Mouse (Mus musculus) brain, adult 2 months (tissue): ENCODE results near the gene Mavs.

Experiments
- DNase-seq: peaks from one replicate; pipeline ENCODE4 v3.0.0; 2011; ENCODE audit warnings: low read depth, low spot score

Mavs gene

GRCm38 (mm10) chr2:131233307-131234126 lies at the start of gene Mavs:
TSS of gene Mavs (plus strand) at chr2:131234063.
- peak; percentile 98 for DNase-seq

- DNase-seq: no peak
Measured at GRCm38 (mm10) chr2:131186343-131186742, 47.5 kb upstream of the Mavs start.

DNA sequence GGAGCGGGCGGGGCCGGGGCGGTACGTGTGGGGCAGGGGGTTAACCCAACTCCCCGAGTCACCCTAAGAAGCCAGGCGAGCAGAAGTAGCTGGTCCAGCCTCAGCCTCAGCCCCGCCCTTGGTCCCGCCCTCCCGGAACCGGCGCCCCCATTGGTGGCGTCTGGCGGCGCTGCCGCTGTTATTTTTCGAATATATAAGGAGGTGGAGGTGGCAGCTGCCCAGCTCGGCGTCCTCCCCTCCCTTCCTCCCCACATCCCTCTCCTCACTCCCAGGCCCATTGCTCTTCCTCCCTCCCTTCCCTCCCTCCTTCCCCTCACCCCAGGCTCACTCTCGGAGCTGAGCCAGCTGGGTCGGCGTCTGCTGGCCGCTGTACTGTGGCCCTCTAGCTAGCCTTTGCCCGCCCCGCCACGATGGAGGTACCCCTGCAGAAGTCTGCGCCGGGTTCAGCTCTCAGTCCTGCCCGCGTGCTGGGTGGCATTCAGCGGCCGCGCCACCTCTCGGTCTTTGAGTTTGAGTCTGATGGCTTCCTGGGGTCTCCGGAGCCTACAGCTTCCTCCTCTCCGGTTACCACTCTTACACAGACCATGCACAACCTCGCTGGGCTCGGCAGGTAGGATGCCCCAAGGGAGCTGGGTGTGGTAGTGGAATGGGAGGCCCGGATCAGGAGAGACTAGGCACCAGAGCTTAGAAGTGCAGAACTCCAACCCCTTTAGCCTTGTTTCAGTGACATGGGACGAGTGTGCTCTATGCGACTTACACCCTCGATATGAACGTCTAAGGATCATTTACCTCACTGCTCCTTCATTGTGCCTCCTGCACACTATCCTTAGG lies 46.9 kb upstream of the Mavs start, which contains the start of the genes Cdc25b and Spef1:
Cdc25b (plus strand) TSS at position 179 of the 831 bp plus-strand sequence.
Spef1 (minus strand) TSS at position 512 of the 831 bp plus-strand sequence.
- DNase-seq: peak; percentile 92

DNA sequence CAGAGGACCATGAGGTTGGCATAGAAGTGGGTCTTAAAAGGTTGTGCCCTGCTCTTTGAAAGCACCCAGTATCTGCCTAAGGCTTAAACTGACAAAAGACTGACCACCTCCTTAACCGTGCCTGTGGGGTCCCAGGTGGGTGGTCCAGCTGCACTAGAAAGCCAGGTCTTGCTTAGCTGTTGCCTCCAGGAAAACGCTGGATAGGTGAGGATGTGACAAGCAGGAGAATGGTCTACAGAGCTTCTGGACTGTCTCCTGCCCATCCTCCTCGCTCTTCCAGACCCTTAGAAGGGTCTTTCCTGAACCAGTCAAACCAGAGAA lies 46.3 kb upstream of the Mavs start:
- DNase-seq: no peak

DNA sequence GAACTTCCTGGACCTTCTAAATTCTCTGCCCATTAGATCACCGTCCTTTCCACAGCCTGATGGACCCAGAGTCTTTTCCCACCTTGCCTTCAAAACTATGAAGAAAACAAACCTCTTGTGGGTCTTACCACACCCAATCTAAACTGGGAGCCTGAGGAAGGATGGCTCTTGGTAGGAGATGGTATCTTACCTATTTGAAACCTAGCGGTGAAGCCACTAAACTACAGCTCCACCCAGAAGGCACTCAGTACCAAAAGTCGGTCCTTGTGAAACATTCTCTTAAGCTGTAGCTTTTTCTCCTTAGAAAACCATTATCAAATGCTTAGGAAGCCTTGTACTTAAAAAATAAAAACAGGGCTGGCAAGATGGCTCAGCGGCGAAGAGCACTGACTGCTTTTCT lies 45.6 kb upstream of the Mavs start:
- no peak for DNase-seq

DNA sequence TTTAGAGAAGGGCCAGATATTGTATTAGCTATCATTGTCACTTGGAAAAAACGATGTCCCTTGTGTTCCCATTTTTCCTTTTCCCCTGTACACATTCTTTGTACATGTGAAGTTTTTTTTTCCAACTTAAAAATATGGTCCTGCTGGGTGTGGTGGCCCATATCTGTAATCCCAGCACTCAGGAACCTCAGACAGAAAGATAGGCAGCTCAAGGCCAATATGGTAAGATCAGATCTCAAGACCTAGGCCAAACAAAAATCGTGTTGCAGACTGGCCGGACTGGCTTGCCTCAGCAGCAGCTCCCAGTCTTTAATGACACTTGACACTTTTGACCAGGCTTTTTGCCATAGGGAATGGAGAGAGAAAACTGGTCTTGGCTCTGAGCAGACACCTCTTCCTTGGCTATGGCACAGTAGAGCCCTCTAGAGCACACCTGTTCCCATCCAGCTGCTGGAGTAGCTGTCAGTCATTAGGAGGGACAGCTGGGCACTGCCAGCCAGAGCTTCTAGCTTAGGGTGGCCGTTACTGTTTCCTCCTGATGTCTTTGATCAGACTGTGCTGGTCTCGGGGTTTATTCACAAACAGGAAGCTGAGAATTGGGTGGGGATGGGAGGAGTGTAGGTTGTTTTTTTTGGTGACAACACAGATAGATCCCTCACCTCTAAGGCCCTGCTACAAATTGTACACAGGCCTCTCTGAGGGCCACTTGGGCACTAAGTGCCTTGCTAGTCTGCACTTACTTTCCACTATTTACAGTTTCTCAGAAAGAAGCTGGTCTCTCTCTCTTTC lies 44.1 kb upstream of the Mavs start:
- no peak for DNase-seq

DNA sequence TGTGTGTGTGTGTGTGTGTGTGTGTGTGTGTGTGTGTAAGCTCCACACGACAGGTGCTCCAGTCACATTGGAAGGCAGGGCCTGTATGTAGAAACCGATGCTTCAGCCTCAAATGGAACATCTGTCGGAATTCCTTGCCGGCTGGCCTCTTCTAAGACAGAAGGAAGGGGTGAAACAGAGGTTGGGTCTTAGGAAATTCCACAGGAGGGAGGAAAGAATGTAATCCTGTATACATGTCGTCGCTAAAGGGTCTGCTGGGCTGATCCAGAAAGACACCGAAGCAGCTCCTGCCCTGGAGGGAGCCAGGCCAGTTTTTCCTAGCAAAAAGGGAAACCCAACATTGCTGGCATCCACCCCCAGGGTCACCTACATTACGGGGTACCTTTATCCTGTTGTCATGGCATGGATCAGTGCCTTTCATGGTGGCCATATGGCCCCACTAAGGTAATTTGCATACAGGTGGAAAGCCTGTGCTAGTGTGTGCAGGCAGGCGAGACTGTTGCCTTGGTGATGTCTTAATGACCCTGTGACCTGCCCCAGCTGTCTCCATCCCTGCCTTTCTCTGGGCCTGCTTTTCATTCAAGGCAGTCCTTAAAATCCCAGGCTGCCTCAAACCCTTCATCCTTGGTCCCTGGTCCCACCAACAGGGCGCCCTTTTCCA lies 43.4 kb upstream of the Mavs start:
- DNase-seq: no peak

GRCm38 (mm10) chr2:131191005-131191390 lies 42.9 kb upstream of the Mavs start:
- DNase-seq: no peak

DNA sequence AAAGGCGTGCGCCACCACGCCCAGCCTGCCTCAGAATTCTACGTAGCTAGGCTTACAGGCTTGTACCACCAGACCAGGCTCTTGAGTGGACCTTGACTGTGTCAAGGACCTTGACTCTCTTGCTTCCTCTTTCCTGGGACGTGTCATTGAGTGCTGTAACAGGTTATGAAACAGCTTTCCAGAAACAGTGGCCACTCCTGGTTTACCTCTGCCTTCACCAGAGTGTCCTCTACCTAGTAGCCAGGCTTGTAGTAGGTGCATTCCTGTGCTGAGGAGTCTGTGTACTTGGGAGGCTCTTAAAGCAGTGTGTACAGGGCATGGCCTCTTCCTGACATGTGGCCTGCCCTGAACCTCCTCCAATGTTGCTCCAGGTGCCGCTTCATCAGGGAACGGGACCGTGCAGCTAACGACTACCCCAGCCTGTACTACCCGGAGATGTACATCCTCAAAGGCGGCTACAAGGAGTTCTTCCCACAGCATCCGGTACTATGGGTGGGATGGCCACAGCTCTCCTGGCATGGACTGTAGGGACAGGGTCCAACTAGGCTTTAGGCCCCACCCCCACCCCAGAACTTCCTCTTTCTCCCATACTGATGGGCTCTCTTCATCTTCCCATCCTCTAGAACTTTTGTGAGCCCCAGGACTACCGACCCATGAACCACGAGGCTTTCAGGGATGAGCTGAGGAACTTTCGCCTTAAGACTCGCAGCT lies 37.1 kb upstream of the Mavs start:
- no peak for DNase-seq

DNA sequence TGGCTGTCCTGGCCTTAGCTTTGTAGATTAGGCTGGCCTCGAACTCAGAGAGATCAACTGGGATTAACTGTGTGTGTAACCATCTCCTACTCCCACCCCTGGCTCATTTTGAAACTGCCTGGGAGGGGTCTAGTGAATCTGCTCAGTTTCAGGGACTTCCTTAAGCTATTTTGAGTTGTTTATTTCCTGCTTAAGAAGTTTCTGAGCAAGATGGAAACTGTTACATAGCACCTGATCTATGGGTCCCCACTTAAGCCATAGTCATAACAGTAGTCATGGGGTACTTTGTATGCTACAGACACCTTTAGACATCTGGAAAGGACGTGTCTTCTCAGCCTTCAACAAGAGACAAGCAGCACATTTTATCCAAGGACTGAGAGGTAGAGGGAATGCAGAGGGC lies 33.2 kb upstream of the Mavs start:
- no peak for DNase-seq

DNA sequence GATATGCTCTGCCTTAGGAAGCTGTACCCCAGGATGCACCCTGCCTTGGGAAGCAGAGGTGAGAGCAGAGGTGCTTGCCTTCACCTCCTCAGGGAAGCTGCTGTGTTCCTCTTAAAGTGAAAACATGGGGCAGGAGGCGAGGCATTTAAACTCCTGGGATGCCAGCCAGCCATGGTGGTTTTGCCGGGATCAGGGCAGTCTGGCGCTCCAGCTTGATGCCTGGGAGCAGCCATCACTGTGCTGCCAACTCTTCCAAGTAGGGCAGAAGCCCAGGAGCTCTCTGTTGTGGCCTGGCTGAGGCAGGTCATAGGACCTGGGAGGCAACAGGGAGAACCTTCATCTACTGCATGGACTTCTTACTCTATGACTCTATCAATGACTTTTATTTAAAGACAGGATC lies 32.6 kb upstream of the Mavs start:
- DNase-seq: peak; percentile 58

DNA sequence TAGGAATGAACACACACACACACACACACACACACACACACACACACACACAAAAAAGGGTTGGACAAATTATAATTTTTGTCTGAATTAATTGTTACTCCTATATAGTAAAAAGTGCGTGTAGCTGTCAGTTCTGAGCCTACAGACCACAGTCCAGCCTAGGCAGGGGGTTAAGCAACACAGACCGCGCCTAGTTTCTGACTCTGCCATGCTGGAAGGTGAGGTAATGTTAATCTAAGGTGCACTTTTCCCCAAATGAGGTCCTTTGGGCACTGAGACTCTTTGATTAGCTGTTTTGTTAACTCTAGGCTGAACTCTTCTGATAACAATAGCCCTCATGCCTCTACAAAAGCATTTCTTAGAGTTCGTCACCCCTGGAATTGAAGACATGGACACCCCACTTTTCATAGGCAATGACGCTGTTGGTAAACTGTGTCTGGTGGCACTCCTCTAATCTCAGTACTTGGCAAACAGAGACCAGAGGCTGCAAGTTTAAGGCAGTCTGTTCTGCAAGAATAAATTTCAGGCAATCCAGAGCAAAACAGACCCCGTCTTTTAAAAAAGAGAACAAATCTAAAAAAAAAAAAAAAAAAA lies 29.9 kb upstream of the Mavs start:
- DNase-seq: no peak

DNA sequence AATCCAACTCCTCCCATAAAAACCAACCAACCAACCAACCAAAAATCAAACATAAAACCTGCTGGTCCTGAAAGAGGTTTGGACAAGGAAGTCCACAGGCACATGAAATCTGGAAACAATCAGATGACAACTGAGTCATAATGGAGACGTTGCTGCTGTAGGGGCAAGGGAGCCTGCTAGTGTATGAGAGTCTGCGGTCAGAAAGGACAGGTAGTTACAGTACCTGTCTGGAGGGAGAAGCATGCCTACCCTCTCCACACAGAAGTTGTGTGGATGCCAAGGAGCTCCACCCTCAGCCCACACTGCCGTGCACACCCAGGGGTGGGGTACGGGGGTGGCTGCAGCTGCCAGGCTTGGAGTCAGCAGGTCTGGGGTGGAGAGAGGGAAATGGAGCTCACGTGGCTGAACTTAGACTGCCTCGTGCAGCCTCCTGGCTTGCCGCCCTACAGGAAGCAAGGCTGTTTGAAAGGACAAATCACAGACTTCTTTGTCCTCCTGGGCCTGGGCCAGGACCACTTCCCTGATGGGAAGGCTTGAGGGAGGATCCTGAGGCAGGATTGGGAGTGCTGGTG lies 29.4 kb upstream of the Mavs start:
- peak; percentile 95 for DNase-seq

DNA sequence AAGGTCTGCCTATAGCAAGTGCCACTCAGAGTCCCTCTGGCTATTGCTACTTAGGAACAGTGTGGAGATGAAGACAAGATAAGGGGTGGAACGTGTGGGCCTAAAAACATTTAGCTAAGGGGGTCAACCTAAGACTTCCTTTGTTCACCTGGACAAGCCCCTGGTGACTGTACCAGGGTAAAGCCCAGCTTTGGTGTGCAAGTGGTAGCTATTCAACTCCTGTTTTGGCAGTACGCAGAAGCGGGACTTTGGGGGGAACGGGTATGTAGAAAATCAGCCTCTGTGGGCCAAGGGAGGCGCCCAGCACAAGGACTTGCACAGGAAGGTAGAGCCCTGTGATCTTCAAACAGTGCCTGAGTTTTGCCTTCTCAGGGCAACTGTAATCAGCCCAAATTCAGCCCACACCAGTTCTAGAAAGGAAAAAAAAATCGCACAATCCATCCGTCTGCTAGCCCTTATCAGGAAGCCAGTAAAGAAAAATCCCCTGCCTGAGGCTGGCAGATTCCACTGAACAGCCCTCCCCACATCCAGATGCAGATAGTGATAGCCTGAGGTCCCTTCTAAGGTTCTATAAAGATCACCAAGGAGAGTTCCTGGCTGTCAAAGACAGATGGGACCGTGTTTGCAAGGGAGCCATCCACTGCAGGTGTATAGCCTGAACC lies 28.2 kb upstream of the Mavs start:
- DNase-seq: no peak

DNA sequence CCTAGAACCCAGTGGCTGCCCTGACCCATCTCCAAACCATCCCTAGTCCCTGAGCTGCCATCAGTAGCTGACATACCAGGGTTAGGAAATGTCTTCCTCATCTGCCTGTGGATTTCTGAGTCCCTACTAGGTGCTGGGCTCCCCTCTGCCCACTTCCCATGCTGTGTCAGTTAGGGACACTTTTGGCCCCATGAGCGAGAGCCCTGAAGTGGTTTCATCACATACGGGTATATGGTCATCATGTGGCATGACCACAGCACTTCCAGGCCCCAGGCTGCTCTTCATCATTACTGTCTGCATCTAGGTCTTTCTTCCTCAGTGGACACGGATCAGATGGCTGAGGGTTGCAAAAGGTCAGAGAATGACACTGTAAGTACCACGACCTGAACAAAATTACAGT lies 27.1 kb upstream of the Mavs start, which contains the start of gene Ap5s1:
Ap5s1 (plus strand) TSS at position 301 of the 400 bp plus-strand sequence.
- no peak for DNase-seq

GRCm38 (mm10) chr2:131208356-131208755 lies 25.5 kb upstream of the Mavs start:
- DNase-seq: no peak

DNA sequence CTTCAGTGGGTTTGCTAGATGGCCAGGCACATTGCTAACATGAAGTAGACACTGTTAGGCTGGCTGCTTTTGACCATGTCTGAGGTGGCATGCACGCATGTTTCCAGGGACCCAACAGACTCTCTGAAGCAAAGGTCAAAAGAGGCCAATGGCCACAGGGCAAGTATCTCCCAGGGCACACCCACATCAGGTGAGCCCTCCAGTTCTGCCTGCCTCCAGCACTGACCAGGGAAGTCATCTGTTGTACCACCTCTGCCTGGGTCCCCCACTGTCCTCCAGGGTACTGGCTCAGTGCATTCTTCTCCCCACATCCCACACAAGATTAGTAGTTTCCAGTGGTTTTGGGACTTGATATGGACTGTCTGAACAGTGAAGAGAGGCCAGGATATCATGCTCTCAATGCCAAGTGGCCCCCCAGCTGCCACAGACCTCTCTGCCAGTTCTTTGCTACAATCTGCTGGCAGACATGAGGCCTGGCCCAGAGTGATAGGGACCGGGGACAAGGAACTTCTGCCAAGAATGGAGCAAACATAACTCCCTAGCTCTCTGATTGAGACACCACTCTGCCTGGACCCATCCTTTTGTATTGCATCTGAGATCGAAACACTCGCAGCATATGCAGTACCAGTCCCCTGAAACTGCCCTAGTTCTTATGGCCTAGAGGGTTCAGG lies 24.6 kb upstream of the Mavs start:
- no peak for DNase-seq

DNA sequence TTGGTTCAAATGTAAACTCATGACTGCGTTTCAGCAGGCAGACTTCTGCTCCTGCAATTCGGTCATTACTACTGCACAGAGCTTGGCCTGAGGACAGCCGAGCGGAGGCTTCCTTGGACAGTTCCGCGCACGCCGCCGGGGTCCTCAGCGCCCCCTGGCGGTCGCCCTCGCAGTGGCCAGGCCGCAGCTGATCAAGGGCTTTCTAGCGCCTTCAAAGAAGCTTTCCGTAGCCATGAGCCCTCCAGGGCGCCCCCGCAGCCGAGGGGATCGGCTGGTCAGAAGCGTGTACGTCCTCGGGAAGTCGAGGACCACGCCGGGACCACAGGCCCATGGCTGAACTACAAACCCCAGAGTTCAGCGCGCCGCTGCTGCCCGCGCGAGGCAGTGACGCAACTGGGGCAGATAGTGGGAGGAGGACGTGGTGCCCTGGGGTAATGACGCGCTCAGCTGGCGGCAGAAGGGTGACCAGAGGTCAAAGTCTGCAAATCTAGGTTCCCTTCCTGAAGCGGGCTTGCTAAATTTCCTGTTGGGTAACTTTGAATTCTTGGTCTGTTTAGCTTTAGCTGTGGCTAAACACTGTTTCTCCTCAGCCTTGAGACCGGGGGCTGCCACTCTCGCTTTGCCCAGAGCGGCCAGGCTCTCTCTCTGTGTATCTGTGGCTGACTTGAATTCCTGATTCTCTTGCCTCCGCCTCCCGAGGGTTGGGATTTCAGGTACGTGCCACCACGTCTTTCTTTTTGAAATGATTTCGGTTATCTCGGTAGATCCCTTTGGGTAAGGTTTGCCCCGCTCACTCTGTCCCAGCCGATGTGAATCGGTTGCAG lies 23.7 kb upstream of the Mavs start:
- DNase-seq: peak; percentile 98
